Mouse (Mus musculus): ENCODE measurements around the gene Rarb. TPM values are rescaled to one million over a fixed set of nuclear protein-coding genes. Genes with fewer than 3 reads are reported as not detected.

Rarb gene
- polyA plus RNA-seq, 2 experiments from 2014 or later, result not detected

DNA sequence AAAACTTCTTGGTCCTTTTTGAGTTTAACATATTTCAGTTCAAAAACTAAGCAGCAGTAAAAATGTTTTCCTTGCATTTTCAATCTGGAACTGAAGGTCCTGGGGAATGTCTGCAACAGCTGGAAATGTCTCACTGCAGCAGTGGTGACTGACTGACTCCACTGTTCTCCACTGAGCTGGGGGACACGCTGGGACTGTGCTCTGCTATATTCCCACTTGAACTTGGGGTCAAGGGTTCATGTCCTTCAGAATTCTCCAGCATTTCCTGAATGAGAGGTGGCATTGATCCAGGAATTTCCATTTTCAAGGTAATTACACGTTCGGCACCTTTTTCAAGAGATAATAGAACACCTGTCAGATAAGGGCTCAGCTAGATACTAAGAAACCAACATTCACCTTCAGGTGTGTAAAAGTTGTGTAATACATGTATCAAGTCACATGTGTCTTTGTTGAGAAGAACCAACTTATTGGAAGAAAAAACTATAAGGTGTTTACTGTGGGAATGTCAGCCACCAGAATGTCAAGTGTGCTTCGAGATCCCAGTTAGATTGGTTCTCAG is 386.9 kb downstream of the Rarb start:
- no peak for ATAC-seq

DNA sequence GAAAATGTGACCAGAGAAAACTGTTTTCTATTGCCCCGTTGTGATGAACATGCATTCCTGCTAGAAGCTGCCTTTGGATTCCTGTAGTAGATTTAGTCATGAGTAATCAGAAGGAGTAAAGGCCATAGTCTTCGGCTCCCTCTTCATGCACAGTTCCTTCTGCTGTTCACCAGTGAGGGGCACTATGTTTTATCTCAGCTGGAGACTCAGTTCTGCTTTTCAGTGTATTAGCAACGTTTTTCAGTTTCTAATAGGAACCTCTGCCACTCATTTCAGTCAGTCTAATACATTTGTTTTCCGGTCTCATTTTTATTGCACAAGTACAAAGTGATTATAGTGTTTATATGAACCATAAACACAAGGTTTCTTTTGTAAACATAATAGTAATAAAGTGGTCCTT is 391.4 kb downstream of the Rarb start:
- no peak for ATAC-seq

GRCm38 (mm10) chr14:16414163-16414562 is 404.8 kb downstream of the Rarb start:
- no peak for ATAC-seq

DNA sequence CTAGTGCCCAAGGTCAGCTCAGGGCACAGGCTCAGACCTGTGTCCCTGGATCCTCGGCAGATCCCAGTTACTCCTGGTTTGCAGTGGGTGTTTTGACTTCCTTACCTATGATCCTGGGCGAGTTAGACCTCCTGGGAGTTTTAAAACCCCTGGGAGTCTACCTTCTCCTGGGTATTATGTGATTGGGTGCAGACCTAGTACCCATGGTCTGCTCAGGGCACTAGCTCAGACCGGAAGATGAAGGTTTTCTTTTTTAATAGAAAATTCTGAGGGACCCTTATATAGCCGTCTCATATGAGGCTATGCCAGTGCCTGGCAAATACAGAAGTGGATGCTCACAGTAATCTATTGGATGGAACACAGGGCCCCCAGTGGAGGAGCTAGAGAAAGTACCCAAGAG is 413.8 kb downstream of the Rarb start:
- ATAC-seq, result no peak

- no peak for ATAC-seq
Measured at GRCm38 (mm10) chr14:16384783-16385182, 434.2 kb downstream of the Rarb start.

All from activated CD4-positive, CD25-positive, alpha-beta regulatory T cell, adult 4 months (primary cell).